Mouse (Mus musculus): ENCODE measurements at regions not wholly inside any gene's neighbourhood (a gene's known extent, or its start where the extent isn't known, plus 50 kb on each side); places are given as distances from the start of the nearest gene placed in this dataset.

DNA sequence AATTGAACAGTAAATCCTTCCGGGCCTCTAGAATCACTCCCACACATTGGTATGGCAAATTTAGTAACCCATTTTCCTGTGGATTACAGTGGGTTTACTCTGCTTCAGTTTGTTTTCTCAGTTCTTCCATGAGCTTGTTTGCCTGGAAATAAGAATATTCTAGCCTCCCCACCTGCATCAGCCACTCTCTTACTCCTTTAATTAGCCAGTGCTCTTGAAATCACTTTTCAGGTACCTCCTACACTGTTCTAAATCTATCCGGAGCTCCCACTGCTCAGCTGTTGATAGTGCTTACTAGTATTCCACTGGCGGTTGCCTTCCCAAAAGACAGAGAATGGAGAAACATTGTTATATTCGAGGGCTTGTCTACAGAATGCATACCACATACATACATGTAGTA is 167.1 kb downstream of the Htr7 start:
- Histone ChIP-seq H3K9ac (replicated peaks) (no peak overlapping the region), H3K27ac (ENCODE audit: low read depth) (no peak overlapping the region), H3K36me3 (replicated peaks; ENCODE audit: insufficient read depth, low read length) (no peaks in the 10 kb centered on the region), H3K4me3 (ENCODE audit: low read depth, low read length) (no peak overlapping the region), H3K4me2 (ENCODE audit: low read depth, low read length) (no peak overlapping the region), H3K4me1 (ENCODE audit: insufficient read depth) (no peaks in the 10 kb centered on the region), H3K9me3 (ENCODE audit: low read length) (no peaks in the 10 kb centered on the region), H3K27me3 (ENCODE audit: insufficient read depth, low read length) (no peaks in the 10 kb centered on the region)
- 65% methylated on average over 4 of the region's 4 CpGs for WGBS (ENCODE audit: insufficient replicate concordance)
- no peak for TF ChIP-seq EP300 (IDR thresholded peaks at IDR 0.05; ENCODE audit: low read depth)
- TF ChIP-seq CTCF (IDR thresholded peaks at IDR 0.05; ENCODE audit: low read depth) = no peak
- no peak for DNase-seq
- ATAC-seq = no peak

- Histone ChIP-seq H3K9me3 (ENCODE audit: low read length) (no peaks in the 10 kb centered on the region), H3K27ac (ENCODE audit: low read depth) (no peak overlapping the region), H3K4me2 (ENCODE audit: low read depth, low read length) (no peak overlapping the region), H3K36me3 (replicated peaks; ENCODE audit: insufficient read depth, low read length) (no peaks in the 10 kb centered on the region), H3K4me1 (ENCODE audit: insufficient read depth) (no peaks in the 10 kb centered on the region), H3K27me3 (ENCODE audit: insufficient read depth, low read length) (no peaks in the 10 kb centered on the region), H3K4me3 (ENCODE audit: low read depth, low read length) (no peak overlapping the region), H3K9ac (replicated peaks) (no peak overlapping the region)
- ATAC-seq = no peak
- TF ChIP-seq EP300 (IDR thresholded peaks at IDR 0.05; ENCODE audit: low read depth) (no peak), CTCF (IDR thresholded peaks at IDR 0.05; ENCODE audit: low read depth) (no peak)
- 71% methylated on average over 5 of the region's 5 CpGs for WGBS (ENCODE audit: insufficient replicate concordance)
- no peak for DNase-seq
Measured at GRCm38 (mm10) chr19:35886270-35886669, 171.0 kb downstream of the Htr7 start.

DNA sequence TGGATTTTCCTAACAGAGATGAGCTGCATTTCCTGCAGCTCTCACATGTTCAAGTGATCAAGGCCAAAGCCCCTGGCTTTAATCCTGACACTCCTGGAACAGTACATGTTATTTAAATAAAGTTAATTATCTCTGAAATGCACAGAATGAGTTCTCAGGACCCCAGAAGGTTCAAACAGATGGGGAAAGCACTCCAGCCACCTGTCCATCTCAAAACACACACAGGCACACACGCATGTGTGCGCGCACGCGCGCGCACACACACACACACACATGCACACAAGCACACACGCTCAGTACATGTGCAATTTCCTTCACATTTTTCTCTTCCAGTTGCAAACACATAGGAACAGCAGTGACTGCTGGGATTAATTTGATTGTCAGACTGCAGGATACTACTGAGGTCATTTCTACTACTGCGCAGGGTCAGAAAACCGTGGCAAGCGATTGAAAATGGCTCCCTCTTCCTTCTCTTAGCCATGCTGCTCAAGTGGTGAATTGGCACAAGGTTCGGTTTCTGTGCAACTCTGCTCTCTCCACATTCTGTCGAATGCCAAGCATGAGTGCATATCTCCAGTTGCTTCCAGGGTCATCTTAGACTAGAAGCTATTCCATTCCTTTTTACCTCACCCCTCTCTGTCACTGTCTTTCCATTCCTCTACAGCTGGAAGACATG is 175.4 kb downstream of the Htr7 start:
- Histone ChIP-seq H3K4me1 (ENCODE audit: insufficient read depth) (no peaks in the 10 kb centered on the region), H3K9me3 (ENCODE audit: low read length) (no peaks in the 10 kb centered on the region), H3K27ac (ENCODE audit: low read depth) (no peak overlapping the region), H3K27me3 (ENCODE audit: insufficient read depth, low read length) (no peaks in the 10 kb centered on the region), H3K9ac (replicated peaks) (no peak overlapping the region), H3K36me3 (replicated peaks; ENCODE audit: insufficient read depth, low read length) (no peaks in the 10 kb centered on the region), H3K4me2 (ENCODE audit: low read depth, low read length) (no peak overlapping the region), H3K4me3 (ENCODE audit: low read depth, low read length) (no peak overlapping the region)
- ATAC-seq = no peak
- no peak for DNase-seq
- TF ChIP-seq CTCF (IDR thresholded peaks at IDR 0.05; ENCODE audit: low read depth) (no peak), EP300 (IDR thresholded peaks at IDR 0.05; ENCODE audit: low read depth) (no peak)
- WGBS (ENCODE audit: insufficient replicate concordance) = 87% methylated on average over 13 of the region's 13 CpGs

DNA sequence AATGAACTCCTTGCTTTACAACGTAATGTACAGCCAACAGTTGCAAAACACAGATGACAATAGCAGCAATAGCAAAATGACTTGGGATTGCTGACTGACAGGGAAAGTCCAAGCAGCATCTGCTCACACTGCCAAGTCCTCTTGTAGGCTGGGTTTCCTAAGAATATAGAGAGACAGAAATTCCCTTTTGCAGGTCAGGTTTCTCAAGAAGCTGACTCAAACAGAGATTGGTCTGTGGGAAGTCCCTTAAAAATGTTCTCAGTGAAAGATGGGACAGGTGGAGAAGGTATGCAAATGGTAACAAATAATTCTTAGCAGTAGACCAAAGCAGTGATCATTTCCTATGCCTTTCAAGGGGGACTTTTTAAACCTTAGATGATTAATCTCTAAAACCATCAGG is 181.8 kb downstream of the Htr7 start:
- DNase-seq (no peak), ATAC-seq (no peak)
- Histone ChIP-seq H3K4me1 (ENCODE audit: insufficient read depth) (no peaks in the 10 kb centered on the region), H3K27ac (ENCODE audit: low read depth) (no peak overlapping the region), H3K9me3 (ENCODE audit: low read length) (no peaks in the 10 kb centered on the region), H3K4me3 (ENCODE audit: low read depth, low read length) (no peak overlapping the region), H3K27me3 (ENCODE audit: insufficient read depth, low read length) (no peaks in the 10 kb centered on the region), H3K36me3 (replicated peaks; ENCODE audit: insufficient read depth, low read length) (no peaks in the 10 kb centered on the region), H3K4me2 (ENCODE audit: low read depth, low read length) (no peak overlapping the region), H3K9ac (replicated peaks) (no peak overlapping the region)
- TF ChIP-seq CTCF (IDR thresholded peaks at IDR 0.05; ENCODE audit: low read depth) (no peak), EP300 (IDR thresholded peaks at IDR 0.05; ENCODE audit: low read depth) (no peak)
- 34% methylated on average over 1 of the region's 1 CpGs for WGBS (ENCODE audit: insufficient replicate concordance)

GRCm38 (mm10) chr19:35870720-35871119 is 186.6 kb downstream of the Htr7 start:
- DNase-seq (no peak), ATAC-seq (no peak)
- WGBS (ENCODE audit: insufficient replicate concordance) = 69% methylated on average over 4 of the region's 4 CpGs

DNA sequence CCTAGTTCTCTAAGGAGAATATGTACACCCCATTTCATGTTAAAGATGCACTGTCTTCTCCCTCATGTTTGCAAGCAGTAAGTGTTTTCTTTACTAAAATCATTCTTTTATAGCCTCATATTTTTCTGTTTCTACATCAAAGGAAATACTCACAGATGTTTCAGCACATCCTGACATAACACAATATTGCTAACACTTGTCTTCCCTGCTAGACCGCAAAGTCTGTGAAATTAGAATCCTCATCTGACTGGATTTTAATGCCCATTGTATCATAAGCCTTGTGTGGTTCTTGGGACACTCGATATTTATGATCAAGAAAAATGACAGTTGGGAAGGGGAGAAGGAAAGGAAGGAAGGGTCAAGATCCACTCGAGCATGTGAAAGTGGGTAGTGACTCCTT is 188.8 kb downstream of the Htr7 start:
- Histone ChIP-seq H3K9ac (replicated peaks) (no peak overlapping the region), H3K9me3 (ENCODE audit: low read length) (no peaks in the 10 kb centered on the region), H3K27ac (ENCODE audit: low read depth) (no peak overlapping the region), H3K27me3 (ENCODE audit: insufficient read depth, low read length) (no peaks in the 10 kb centered on the region), H3K4me1 (ENCODE audit: insufficient read depth) (no peaks in the 10 kb centered on the region), H3K4me3 (ENCODE audit: low read depth, low read length) (no peak overlapping the region), H3K4me2 (ENCODE audit: low read depth, low read length) (no peak overlapping the region), H3K36me3 (replicated peaks; ENCODE audit: insufficient read depth, low read length) (no peaks in the 10 kb centered on the region)
- TF ChIP-seq EP300 (IDR thresholded peaks at IDR 0.05; ENCODE audit: low read depth) = no peak
- TF ChIP-seq CTCF (IDR thresholded peaks at IDR 0.05; ENCODE audit: low read depth) = no peak
- DNase-seq (no peak), ATAC-seq (no peak)
- WGBS (ENCODE audit: insufficient replicate concordance) = 71% methylated on average over 3 of the region's 3 CpGs

More at GRCm38 (mm10) chr19:35870720-35871119, 186.6 kb downstream of the Htr7 start:
- no peaks in the 10 kb centered on the region for H3K4me1 ChIP-seq (ENCODE audit: insufficient read depth)
- no peak overlapping the region for H3K4me2 ChIP-seq (ENCODE audit: low read depth, low read length)
- no peak for TF ChIP-seq EP300 (IDR thresholded peaks at IDR 0.05; ENCODE audit: low read depth)
- no peak for TF ChIP-seq CTCF (IDR thresholded peaks at IDR 0.05; ENCODE audit: low read depth)
- H3K36me3 ChIP-seq (replicated peaks; ENCODE audit: insufficient read depth, low read length) = no peaks in the 10 kb centered on the region
- no peak overlapping the region for H3K9ac ChIP-seq (replicated peaks)
- H3K9me3 ChIP-seq (ENCODE audit: low read length) = no peaks in the 10 kb centered on the region
- no peak overlapping the region for H3K27ac ChIP-seq (ENCODE audit: low read depth)
- no peaks in the 10 kb centered on the region for H3K27me3 ChIP-seq (ENCODE audit: insufficient read depth, low read length)
- H3K4me3 ChIP-seq (ENCODE audit: low read depth, low read length) = no peak overlapping the region

Data from liver, postnatal 0 days (tissue).